Mouse (Mus musculus) thymus, postnatal 4 days (tissue): ENCODE measurements around the gene 4930579F01Rik.
A peak's percentile ranks its signal among the peaks of the same experiment; 100 is the strongest.
"Not testable (repeated sequence)": the region's sequence is repeated elsewhere in the genome, so short reads cannot be mapped to it uniquely, and the experiment has no call there.

Experiments
- DNase-seq: peaks from one replicate; pipeline ENCODE4 v3.0.0; 2021

4930579F01Rik gene

DNA sequence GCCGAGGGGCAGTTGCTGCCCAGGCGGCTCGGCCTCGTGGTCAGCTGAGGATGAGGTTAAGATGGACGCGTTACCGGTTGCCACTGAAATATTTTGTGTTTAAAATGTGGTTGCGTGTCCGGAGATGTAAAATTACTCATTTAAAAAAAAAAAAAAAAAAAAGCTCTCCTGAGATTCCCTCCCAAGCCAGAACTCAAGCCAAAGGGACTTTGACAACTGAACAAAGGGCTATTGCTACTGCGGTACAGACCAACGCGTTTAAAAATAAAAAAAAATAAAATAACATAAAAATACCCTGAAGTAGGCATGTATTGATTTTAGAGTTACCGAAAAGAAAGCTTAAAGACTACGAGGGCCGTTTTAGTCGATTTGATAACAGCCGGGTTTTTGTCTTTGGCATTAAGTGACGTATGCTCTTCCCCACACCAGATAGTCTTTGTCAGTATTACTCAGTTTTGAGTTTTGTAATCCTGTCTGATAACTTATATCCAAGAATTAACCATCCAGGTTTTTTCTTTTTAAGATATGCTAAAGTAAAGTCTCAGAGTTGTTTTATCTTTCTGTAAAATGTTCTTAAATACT lies 49.5 kb downstream of the 4930579F01Rik start:
- no peak for DNase-seq

DNA sequence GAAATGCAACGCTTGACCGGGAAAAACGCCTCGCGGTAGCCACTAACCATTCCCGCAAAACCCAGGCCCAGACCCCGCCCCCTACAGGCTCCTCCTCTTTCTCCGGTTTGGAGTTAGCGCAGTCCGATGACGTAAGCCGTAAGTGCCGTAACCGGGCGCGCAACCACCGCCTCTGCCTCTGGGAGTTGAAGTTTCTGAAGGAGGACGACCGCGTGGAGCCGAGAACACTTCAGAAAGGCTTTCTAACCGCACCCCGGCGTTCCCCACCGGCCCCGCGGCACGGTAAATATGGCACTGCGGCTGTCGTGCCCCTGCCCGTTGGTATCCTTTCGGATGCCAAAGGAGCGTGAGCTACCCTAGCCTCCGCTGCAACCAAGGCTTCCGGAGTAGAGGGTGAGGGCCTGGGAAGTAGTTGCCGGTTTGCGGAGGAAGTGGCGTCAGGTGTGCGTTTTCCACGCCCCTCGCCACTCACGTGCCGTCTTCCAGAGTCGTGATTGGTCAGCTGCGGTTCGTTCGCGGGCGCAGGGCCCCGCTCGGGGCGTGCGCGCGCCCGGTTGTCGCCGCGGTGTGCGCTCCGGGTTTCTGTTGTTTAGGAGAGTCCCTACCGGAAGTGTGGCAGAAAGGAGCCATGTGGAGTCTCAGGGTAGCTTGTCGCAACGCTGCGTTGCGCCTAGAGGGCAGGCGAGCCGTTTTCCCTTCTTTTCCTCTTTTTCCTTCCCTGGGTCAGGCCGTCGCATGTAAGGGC lies 50.1 kb downstream of the 4930579F01Rik start, which contains the start of gene Trmt10a:
Gene Trmt10a (plus strand): TSS at position 134 of the 745 bp plus-strand sequence.
- DNase-seq, result peak; percentile 98

DNA sequence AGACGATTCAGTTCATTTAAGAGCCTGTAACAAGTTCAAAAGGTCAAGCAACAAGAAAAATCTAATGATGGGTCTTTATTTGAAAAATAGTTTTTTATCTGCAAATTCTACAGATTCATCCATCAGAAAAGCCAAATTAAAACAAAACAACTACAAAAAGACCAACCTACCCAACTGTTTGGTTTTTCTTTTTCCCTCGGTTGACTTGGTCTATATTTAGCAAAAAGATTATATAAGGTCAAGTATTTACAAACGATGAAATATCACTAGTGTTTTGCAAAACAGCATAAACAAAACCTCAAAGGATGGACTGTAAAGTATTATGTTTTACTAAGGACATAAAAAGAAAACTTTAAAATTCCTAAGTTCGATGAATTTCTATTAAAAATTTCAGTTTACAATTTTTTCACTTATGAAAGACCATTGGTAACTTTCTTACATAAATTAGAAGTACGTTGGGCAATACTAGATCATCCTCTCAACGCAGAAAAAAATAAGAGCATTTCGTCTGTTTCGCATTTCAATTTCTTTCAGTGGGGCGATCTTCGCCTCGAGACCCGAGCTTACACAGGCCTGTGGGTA lies 50.8 kb downstream of the 4930579F01Rik start:
- DNase-seq, result no peak

DNA sequence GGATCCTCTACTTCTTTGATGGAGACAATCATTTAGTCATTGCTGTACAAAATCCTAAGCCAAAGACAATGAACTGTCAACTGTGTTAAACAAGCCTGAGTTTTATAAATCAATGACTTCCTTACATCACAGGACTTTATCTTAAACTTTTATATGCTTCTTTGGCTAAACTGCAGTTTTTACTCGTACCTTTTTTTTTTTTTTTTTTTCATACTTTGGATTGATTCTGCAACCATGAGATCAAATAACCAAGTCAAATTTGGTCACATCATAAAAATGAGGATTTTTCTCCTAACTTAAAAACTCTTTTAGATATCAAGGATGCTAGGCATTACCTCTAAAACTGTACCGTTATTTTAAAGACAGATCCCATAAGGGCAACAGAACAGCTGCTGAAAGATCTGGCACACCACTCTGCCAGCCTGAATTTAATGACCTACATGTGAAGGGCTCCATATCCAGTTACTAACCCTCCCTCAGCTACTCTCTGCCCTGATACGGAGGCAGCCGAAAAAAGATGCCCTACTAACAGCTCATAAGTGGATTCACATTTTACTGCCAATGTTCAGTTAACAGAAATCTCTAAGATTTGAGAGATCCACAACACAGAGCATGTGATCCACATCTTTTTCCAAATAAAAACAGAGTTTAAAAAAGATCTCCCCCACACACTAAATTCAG lies 51.4 kb downstream of the 4930579F01Rik start:
- no peak for DNase-seq

DNA sequence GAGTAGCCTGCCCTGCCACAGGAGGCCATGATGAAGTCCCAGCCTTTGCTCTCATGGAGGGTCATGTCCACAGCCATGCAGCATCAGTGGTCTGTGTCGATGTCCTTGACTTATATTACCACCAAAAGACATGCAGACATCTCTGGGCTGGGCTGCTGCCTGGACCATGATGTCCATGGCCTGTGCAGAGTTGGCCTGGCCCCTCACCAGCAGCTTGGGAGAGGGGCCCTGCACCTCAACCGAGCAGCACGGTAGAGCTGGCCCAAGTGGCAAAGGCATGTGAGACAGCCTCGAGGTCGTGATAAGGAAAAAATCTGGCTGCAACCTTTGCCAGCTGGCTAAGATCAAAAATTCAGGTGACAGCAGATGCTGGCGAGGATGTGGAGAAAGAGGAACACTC lies 54.0 kb downstream of the 4930579F01Rik start:
- DNase-seq, result no peak

DNA sequence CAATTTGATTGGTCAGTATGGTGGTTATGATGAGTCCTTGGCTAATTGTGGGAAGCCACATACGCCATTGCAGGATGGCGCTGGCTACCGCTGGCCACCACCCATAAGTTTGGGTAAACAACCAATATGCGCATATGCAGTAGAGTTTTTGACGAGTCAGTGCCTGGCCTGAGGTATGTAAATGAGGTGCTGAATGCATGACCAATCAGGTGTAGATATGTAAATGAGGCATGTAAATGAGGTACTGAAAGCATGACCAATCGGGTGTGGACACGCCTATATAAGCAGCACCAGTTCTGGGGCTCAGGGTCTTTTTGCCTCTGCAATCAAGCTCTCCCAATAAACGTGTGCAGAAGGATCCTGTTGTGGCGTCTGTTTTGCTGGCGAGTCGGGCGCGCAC lies 55.5 kb downstream of the 4930579F01Rik start:
- DNase-seq, result not testable (repeated sequence)

DNA sequence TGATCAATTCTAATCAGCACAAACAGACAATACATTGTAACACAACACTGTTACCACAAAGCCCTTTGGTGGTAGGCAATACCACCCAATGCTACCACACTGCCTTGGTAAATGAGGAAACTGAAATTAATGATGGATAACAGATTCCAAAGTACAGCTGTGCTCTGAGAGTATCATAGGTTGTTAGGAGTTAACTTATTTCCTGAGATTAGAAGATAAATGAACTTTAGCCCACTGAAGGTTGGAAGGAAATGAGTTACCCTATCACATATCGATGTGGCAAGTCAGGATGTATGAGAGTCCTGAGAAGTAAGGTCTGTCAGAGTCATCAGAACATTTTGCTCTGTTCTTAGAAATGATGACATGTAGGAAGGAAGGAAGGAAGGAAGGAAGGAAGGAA lies 59.1 kb downstream of the 4930579F01Rik start:
- no peak for DNase-seq

DNA sequence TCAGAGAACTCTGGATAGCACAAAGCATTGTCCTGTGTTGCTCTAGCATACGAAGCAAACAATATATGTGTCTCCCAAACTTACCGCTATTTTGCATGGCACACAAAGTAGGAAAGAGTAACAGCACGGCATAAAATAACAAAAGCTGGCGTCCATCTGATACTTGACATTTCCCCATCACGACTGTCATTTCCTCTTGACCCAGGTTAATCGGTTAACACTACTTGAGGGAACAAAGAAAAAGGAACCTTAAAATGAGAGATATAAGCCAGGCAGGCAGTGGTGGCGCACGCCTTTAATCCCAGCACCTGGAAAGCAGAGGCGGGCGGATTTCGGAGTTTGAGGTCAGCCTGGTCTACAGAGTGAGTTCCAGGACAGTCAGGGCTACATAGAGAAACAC lies 59.7 kb downstream of the 4930579F01Rik start:
- no peak for DNase-seq

DNA sequence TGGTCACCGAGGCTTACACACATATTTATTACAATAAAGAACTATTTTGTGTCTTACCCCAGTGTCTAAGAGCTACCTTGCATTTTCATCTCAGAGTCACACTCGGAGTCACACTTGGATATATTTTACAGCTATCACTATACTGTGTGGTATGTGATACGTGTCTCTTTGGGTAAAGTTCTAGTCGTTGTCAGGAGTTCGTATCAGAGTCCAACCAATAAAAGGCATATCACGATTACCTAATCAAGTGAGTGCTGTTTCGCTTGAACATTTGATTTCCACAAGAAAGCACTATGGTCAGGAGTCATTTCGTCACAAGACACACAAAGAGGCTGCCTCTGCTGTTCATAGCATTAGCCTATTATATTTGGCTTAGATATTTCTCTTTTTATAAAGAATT lies 60.2 kb downstream of the 4930579F01Rik start:
- no peak for DNase-seq

DNA sequence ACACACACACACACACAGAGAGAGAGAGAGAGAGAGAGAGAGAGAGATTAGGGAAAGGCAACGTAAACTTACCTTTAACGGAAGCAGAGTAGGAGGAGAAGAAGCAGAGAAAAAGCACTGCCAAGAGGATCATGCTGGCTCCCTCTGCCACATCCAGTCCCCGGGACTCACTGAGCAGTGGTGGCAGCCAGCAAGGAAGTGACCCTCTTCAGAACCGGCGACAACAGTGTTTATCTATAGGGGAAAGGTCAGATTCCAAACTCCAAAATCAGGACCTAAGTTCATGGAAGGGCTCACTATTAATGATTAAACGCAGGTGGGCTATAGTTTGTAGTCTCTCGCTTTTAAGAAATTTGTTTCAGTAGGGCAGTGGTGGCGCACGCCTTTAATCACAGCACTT lies 62.5 kb downstream of the 4930579F01Rik start:
- DNase-seq, result no peak

DNA sequence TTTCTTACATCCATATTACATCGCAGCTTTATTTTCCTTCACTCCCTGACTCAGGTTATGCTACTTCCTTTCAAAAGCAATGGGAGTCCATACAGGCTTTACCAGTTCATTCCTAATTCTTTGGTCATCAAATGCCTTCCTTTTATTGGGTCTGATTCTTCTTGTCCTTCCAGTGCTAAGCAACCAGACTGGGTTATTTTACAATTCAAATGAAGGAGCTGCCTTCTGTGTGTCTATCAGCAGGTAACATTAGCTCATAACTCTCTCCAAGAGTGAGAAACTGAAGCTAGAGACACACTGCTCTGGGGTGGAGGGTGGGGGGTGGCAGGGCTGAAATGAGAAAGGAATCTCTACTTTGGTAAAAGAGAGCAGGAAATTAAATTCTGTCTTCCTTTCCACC lies 62.9 kb downstream of the 4930579F01Rik start:
- DNase-seq, result no peak

DNA sequence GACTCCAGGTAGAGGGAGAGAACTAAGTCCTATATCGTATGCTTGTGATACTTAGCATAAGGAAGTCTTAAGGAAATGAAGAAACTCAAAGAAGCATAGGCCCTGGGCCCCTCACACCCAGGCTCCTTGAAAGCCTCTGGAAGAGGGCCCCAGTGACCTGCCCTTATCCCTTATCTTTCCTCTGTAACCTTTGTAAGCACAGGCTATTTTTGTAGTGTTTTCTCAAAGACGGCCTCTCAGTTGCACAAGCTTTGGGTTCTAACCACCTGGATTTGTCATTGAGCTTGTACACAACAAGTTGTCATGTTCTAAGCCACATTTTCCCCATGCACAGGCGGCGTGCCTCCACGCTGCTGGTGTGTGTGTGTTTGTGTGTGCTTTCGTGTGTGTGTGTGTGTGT lies 64.5 kb downstream of the 4930579F01Rik start:
- DNase-seq, result no peak

DNA sequence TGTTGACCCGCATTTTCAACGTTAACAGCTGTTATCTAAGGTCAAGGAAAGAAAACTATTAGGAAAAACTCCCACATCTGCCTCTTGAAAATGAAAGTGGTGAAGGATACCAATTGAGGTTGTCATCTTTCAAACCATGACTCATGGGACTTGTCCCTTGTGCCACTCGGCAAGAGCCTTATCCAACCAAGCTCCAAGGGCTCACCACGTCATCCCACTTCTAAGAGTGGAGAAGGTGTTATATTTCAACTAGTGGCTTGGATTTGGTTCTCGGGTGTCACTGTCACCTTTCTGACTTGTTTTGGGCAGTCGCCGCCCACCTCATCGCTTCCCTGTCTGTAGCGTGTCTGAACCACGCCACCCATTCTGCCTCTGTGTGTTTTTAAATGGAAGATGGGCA lies 69.8 kb downstream of the 4930579F01Rik start:
- DNase-seq, result no peak

DNA sequence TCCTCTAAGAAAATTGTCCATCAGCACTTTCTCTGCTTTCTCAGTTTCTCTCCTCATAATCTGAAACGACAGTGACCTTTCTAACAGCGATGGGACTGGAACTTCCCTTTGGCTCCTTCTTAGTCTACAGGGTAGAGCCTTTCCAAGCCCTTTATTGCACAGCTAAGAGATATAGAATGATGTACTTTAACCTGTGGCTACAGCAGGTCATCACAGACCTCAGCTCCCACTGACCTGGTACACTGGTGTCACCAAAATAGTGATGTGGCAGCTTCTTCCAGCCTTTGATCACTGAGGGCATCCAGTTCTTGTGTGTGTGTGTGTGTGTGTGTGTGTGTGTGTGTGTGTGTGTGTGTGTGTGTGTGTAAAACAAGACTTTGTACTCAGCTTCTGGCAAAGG lies 72.2 kb downstream of the 4930579F01Rik start:
- no peak for DNase-seq

DNA sequence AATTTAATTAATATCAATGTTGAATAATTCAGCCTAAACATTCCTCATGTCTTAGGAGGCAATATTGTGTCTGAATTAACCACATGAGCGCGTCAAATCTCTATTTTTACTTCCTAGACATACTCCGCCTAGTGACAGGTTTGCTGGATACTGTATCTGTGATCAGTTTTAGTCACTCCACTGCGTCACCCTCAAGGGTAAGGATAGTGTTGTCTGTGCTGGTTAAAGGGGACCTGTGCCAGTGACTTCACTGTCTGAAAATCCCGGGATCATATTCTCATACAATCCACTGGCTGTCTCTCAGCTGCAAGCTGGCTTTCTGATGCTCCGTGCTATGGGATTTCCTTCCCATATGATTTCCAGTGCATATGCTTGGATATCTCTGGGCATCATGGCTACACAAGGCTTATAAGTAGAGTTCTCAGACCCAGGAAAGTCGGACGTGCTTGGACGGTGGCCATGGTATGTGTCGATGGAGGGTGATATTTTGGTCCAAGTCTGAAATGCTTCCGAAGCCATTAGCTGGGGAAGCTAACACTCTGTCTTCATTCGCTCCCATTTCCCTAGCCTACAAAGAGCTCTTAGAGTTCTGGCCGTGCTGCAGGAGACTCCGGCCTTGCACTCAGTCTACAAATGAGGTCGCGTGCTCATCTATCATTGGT lies 74.0 kb downstream of the 4930579F01Rik start:
- no peak for DNase-seq

DNA sequence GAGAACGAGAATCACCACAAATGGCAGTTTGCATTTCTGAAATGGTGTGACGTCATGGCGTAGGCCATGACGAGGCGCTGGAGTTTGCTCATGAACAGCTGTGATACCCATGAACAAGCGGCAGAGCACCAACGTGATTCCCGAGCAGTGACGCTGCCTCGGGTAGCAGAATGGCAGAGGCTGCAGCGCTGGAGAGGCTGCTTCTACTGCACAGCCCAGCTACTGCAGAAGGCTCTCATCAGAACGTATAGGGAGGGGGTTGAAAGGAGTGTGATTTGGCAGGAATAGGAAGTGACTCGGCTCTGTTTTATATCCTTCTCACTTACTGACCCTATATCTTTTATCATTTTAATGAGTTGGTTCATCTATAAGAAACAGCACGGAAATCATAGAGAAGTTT lies 74.8 kb downstream of the 4930579F01Rik start:
- DNase-seq, result no peak

DNA sequence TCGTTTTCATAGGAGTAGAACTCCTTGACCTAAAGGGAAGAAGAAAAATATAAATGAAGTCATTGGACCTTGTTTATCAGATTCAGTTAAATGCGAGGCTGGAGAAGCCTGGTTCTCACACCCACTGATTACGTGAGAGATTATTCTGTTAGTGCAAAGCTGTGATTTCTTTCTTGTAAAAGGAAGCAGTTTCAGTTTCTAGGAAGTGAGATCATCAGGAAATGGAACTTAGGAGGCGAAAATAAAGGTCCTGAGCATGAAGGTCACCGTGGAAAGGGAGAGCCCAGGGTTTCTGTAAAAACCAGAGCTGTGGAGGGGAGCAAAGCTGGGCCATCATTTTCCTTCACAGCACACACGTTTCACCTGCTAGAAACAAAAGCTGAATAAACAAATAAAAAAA lies 75.2 kb downstream of the 4930579F01Rik start:
- no peak for DNase-seq

DNA sequence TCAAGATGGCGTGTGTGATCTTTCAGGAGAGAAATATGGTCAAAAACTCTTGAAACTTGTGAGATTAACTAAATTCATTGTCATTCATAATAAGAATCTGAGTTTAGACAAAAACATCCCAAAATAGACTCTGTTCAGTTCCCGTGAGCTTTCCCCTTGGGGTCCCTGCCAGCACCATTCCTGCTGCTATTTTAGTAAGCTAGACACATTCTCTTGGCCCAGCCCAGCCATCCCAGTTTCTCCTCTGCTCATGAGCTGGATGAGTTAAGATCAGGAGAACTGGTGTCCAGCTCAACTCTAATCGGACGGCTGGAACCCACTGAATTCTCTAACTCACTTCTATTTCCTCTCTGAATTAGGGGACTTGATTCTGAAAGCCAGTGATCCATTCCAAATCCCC lies 76.8 kb downstream of the 4930579F01Rik start:
- DNase-seq, result no peak

DNA sequence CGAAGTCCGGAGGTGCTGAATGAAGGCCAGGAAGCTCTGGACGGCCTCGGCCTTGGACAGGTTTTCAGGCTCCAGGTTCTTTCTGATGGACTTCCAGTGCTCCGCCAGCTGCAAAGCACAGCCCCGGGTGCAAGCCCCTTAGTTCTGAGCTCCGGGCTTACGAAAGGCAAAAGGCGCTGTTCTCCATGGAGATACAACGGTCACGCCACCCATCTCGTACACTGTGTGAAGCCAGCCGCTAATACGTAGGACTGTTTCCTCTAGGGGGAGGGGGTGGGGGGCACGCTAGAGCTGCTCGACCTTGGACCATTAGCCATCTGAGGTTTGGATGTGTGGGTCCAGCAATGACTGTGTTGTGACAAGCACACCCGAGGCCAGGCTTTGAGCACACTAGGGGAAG lies 79.5 kb downstream of the 4930579F01Rik start:
- DNase-seq, result no peak
